In genomic region chr5:123684221-123685144, GRCm38 (mm10) we compare ENCODE assay signal across 8 mouse cellular contexts. TPM values are rescaled to one million over a fixed set of nuclear protein-coding genes. Genes with fewer than 3 reads are reported as not detected.
A peak's percentile ranks its signal among the peaks of the same experiment; 100 is the strongest.
DNase-seq lines count a peak whose midpoint lies in the region; ATAC-seq and TF ChIP-seq lines count a peak whose summit lies in the region.

Gene Clip1, minus strand, starts transcription at chr5:123684618.

- no peaks in the 10 kb centered on the region for H3K9me3 ChIP-seq in CH12.LX (replicated peaks; ENCODE audit: low read length)
- H3K9me3 ChIP-seq in heart, embryonic 11.5 days (replicated peaks; ENCODE audit: control insufficient read depth, low read length), result no peaks in the 10 kb centered on the region
- no peaks in the 10 kb centered on the region for H3K9me3 ChIP-seq in kidney, embryonic 14.5 days (ENCODE audit: control insufficient read depth, low read length)
- no peaks in the 10 kb centered on the region for H3K9me3 ChIP-seq in midbrain, postnatal 0 days (ENCODE audit: low read length)

- H3K27me3 ChIP-seq in CH12.LX (replicated peaks), result peaks cover 8% of the 10 kb centered on the region
- no peaks in the 10 kb centered on the region for H3K27me3 ChIP-seq in heart, embryonic 11.5 days (ENCODE audit: control insufficient read depth, insufficient read depth, low read length)
- H3K27me3 ChIP-seq in kidney, embryonic 14.5 days (ENCODE audit: control insufficient read depth, insufficient read depth, low read length), result no peaks in the 10 kb centered on the region
- no peaks in the 10 kb centered on the region for H3K27me3 ChIP-seq in liver, adult 2 months (ENCODE audit: control insufficient read depth, insufficient read depth, low read length)
- no peaks in the 10 kb centered on the region for H3K27me3 ChIP-seq in midbrain, postnatal 0 days (ENCODE audit: insufficient read depth, low read length)

- dilution Hi-C loops in CH12.LX (cut with MboI; ENCODE audit: extremely low pct_ligation_motif_present, extremely low pct_unique_long_range_greater_than_20kb, low sequenced_read_pairs), result no loop called here

- H3K4me1 ChIP-seq in CH12.LX (ENCODE audit: control insufficient read depth in 1 of 2, insufficient read depth in 2 of 2), result peaks cover 2 to 30% of the 10 kb centered on the region in 2 experiments; a peak in 2 of 4 replicates
- H3K4me1 ChIP-seq in brown adipose tissue, adult 24 weeks (ENCODE audit: control insufficient read depth, insufficient read depth, insufficient read length, low read length), result peaks cover 13% of the 10 kb centered on the region
- peaks cover 12% of the 10 kb centered on the region for H3K4me1 ChIP-seq in heart, embryonic 11.5 days (ENCODE audit: control insufficient read depth, insufficient read depth, low read length)
- H3K4me1 ChIP-seq in kidney, embryonic 14.5 days (ENCODE audit: control insufficient read depth, insufficient read depth, low read length), result peaks cover 13% of the 10 kb centered on the region
- peaks cover 9% of the 10 kb centered on the region for H3K4me1 ChIP-seq in liver, adult 2 months (ENCODE audit: control insufficient read depth, insufficient read depth, low read length)
- peaks cover 10% of the 10 kb centered on the region for H3K4me1 ChIP-seq in midbrain, postnatal 0 days (ENCODE audit: insufficient read depth, low read length)

- TF ChIP-seq EP300 in CH12.LX (IDR thresholded peaks at IDR 0.05; ENCODE audit: low read length), result no peak

- WGBS in heart, embryonic 11.5 days (ENCODE audit: insufficient replicate concordance), result under 1% methylated on average over 52 of the region's 64 CpGs
- 1% methylated on average over 63 of the region's 64 CpGs for WGBS in kidney, embryonic 14.5 days
- WGBS in liver, adult 2 months, result 2% methylated on average over 61 of the region's 64 CpGs
- whole genome bisulfite sequencing in midbrain, postnatal 0 days, result 0% methylated on average over 49 of the region's 64 CpGs

- DNase-seq in CH12.LX (ENCODE audit: extremely low read depth), result no peak
- DNase-seq in liver, adult 2 months (ENCODE audit: extremely low read depth, low read depth, low spot score), result peak; percentile 39
- DNase-seq in midbrain, postnatal 0 days (ENCODE audit: low spot score), result peak; percentile 91
- DNase-seq in spleen, postnatal 14 days (ENCODE audit: low spot score in 2 of 2), result peak; percentile 48 to 66

- peak within 1 kb of the TSS; percentile 87 for H3K9ac ChIP-seq in CH12.LX (ENCODE audit: insufficient read depth, low read depth)
- H3K9ac ChIP-seq in heart, embryonic 11.5 days (ENCODE audit: low read depth, low read length), result peak within 1 kb of the TSS; percentile 98
- peak within 1 kb of the TSS; percentile 96 for H3K9ac ChIP-seq in kidney, embryonic 14.5 days (ENCODE audit: low read depth, low read length)
- H3K9ac ChIP-seq in liver, adult 2 months (ENCODE audit: low read depth, low read length), result peak within 1 kb of the TSS; percentile 95
- H3K9ac ChIP-seq in midbrain, postnatal 0 days (replicated peaks; ENCODE audit: low read length, poor library complexity, severe bottlenecking), result peak within 1 kb of the TSS; percentile 99

- TF ChIP-seq POLR2A in CH12.LX (IDR thresholded peaks at IDR 0.05; ENCODE audit: low read depth, low read length), result peak; percentile 57; the same call in 1 of the 2 replicates
- TF ChIP-seq POLR2A in liver, adult 2 months (IDR thresholded peaks at IDR 0.05; ENCODE audit: extremely low read depth, insufficient read depth, low read length), result peak; percentile 52; the same call in 1 of the 2 replicates

- no peak for TF ChIP-seq CTCF in CH12.LX (conservative IDR thresholded peaks at IDR 0.05 in 1 of 2, IDR thresholded peaks at IDR 0.05 in 1 of 2; ENCODE audit: low read depth in 2 of 2, low read length in 2 of 2)
- no peak for TF ChIP-seq CTCF in liver, adult 2 months (IDR thresholded peaks at IDR 0.05; ENCODE audit: low read depth, low read length)
- TF ChIP-seq CTCF in midbrain, postnatal 0 days (IDR thresholded peaks at IDR 0.05), result no peak

- peak within 1 kb of the TSS; percentile 62 for H3K27ac ChIP-seq in CH12.LX (ENCODE audit: insufficient read depth, low read depth)
- peak within 1 kb of the TSS; percentile 89 for H3K27ac ChIP-seq in brown adipose tissue, adult 24 weeks (replicated peaks; ENCODE audit: low read depth, low read length)
- peak within 1 kb of the TSS; percentile 95 for H3K27ac ChIP-seq in heart, embryonic 11.5 days (ENCODE audit: low read depth, low read length)
- peak within 1 kb of the TSS; percentile 81 for H3K27ac ChIP-seq in kidney, embryonic 14.5 days (ENCODE audit: low read depth, low read length)
- H3K27ac ChIP-seq in liver, adult 2 months (replicated peaks; ENCODE audit: insufficient read depth, low read depth, low read length), result peak within 1 kb of the TSS; percentile 91
- peak within 1 kb of the TSS; percentile 99 for H3K27ac ChIP-seq in midbrain, postnatal 0 days (ENCODE audit: low read depth, low read length)

- peak within 1 kb of the TSS; percentile 56 to 95 (median 86) for H3K4me3 ChIP-seq in CH12.LX (replicated peaks in 1 of 3; ENCODE audit: low read depth in 2 of 3, low read length in 2 of 3, poor library complexity in 1 of 3)
- peak within 1 kb of the TSS; percentile 98 for H3K4me3 ChIP-seq in brown adipose tissue, adult 24 weeks (ENCODE audit: insufficient read depth, low read depth, low read length)
- peak within 1 kb of the TSS; percentile 94 for H3K4me3 ChIP-seq in heart, embryonic 11.5 days (ENCODE audit: low read depth, low read length)
- H3K4me3 ChIP-seq in kidney, embryonic 14.5 days (ENCODE audit: low read length), result peak within 1 kb of the TSS; percentile 72
- H3K4me3 ChIP-seq in liver, adult 2 months (ENCODE audit: insufficient read depth, low read depth, low read length), result peak within 1 kb of the TSS; percentile 97
- peak within 1 kb of the TSS; percentile 62 for H3K4me3 ChIP-seq in midbrain, postnatal 0 days (ENCODE audit: low read depth, low read length)

- H3K4me2 ChIP-seq in CH12.LX (ENCODE audit: insufficient read depth, low read depth, poor library complexity, severe bottlenecking), result peak within 1 kb of the TSS; percentile 89
- peak within 1 kb of the TSS; percentile 97 for H3K4me2 ChIP-seq in heart, embryonic 11.5 days
- peak within 1 kb of the TSS; percentile 95 for H3K4me2 ChIP-seq in kidney, embryonic 14.5 days (replicated peaks; ENCODE audit: low read depth, low read length)
- peak within 1 kb of the TSS; percentile 68 for H3K4me2 ChIP-seq in midbrain, postnatal 0 days (ENCODE audit: low read depth, low read length, poor library complexity, severe bottlenecking)

- TF ChIP-seq RAD21 in CH12.LX (IDR thresholded peaks at IDR 0.05; ENCODE audit: low read depth, low read length), result no peak

- no peaks in the 10 kb centered on the region for H3K36me3 ChIP-seq in CH12.LX (replicated peaks in 1 of 2; ENCODE audit: control insufficient read depth in 1 of 2, insufficient read depth in 1 of 2, low read length in 1 of 2)
- no peaks in the 10 kb centered on the region for H3K36me3 ChIP-seq in heart, embryonic 11.5 days (ENCODE audit: control insufficient read depth, insufficient read depth, low read length)
- no peaks in the 10 kb centered on the region for H3K36me3 ChIP-seq in kidney, embryonic 14.5 days (ENCODE audit: control insufficient read depth, insufficient read depth, low read length)
- no peaks in the 10 kb centered on the region for H3K36me3 ChIP-seq in liver, adult 2 months (ENCODE audit: control insufficient read depth, insufficient read depth, low read length)
- H3K36me3 ChIP-seq in midbrain, postnatal 0 days (ENCODE audit: insufficient read depth, low read length), result no peaks in the 10 kb centered on the region

- ATAC-seq in erythroid progenitor cell, adult 5-6 weeks (replicated peaks; ENCODE audit: low FRiP score, poor library complexity, severe bottlenecking), result peak; percentile 75
- peak; percentile 37 for ATAC-seq in heart, embryonic 11.5 days (replicated peaks; ENCODE audit: insufficient number of reproducible peaks, low FRiP score, low TSS enrichment)
- ATAC-seq in kidney, embryonic 14.5 days (ENCODE audit: low FRiP score, low TSS enrichment), result peak; percentile 54
- ATAC-seq in midbrain, postnatal 0 days (ENCODE audit: low FRiP score), result peak; percentile 79

- peaks cover 11% of the 10 kb centered on the region for H3K79me2 ChIP-seq in CH12.LX (replicated peaks; ENCODE audit: control insufficient read depth, extremely low read depth, insufficient read depth, poor library complexity, severe bottlenecking)
- peaks cover 12% of the 10 kb centered on the region; the same call in 1 of the 2 replicates for H3K79me2 ChIP-seq in liver, adult 2 months (ENCODE audit: control insufficient read depth, insufficient read depth, low read length)

- in situ Hi-C loops in CH12.LX (cut with MboI; ENCODE audit: low pct_ligation_motif_present, low pct_unique_long_range_greater_than_20kb, low sequenced_read_pairs), result no loop called here

TF ChIP-seq in CH12.LX, 34 proteins besides CTCF, POLR2A, EP300 and RAD21:
- TF ChIP-seq KAT2A (IDR thresholded peaks at IDR 0.05; ENCODE audit: insufficient replicate concordance, low read length), result no peak
- 0 out of 2 replicates have a peak, but pooled peaks have one; percentile 5 for TF ChIP-seq ZNF384 (IDR thresholded peaks at IDR 0.05; ENCODE audit: low read depth, low read length)
- TF ChIP-seq PAX5 (IDR thresholded peaks at IDR 0.05; ENCODE audit: low read length), result no peak
- peak; percentile 32; the same call in 1 of the 2 replicates for TF ChIP-seq TCF12 (IDR thresholded peaks at IDR 0.05; ENCODE audit: low read depth, low read length)
- TF ChIP-seq UBTF (IDR thresholded peaks at IDR 0.05; ENCODE audit: low read depth, low read length), result peak; percentile 38; the same call in 1 of the 2 replicates
- TF ChIP-seq CHD2 (IDR thresholded peaks at IDR 0.05; ENCODE audit: low read length), result 0 out of 2 replicates have a peak, but pooled peaks have one; percentile 15
- 0 out of 2 replicates have a peak, but pooled peaks have one; percentile 27 for TF ChIP-seq NELFE (IDR thresholded peaks at IDR 0.05; ENCODE audit: low read depth, low read length)

RNA-seq across cellular contexts. Expression of gene Clip1, which starts in this region (rescaled TPM):
- total RNA-seq in CH12.LX (2012; rRNA removed) (26.7 and 28.1 TPM in 2 replicates), CH12.LX (2014; rRNA removed) (24.9 and 25.4 TPM in 2 replicates)
- 37.1 and 42.9 TPM in 2 replicates for polyA plus RNA-seq in CH12.LX (2012; ENCODE audit: insufficient read length, low read depth)
- polyA plus RNA-seq in brown adipose tissue, adult 24 weeks (2012; ENCODE audit: insufficient read depth, insufficient read length, missing spikeins), result 38.1 and 45.0 TPM in 2 replicates
- total RNA-seq in erythroid progenitor cell, adult 5-6 weeks (2015; ENCODE audit: low replicate concordance), result 19.5 and 28.1 TPM in 2 replicates
- 15.1 and 21.3 TPM in 2 replicates for total RNA-seq in erythroid progenitor cell, adult 5-6 weeks (2017; ENCODE audit: low replicate concordance)
- 45.2 TPM in 2 replicates for polyA plus RNA-seq in heart, embryonic 11.5 days (2014; fragmentation: Nextera tagmentation; extraction: Ambion mirVana)
- polyA plus RNA-seq in kidney, embryonic 14.5 days (2014; fragmentation: Nextera tagmentation; extraction: Ambion mirVana), result 20.7 and 32.6 TPM in 2 replicates
- 18.5 and 25.2 TPM in 2 replicates for total RNA-seq in liver, adult 2 months (2014; rRNA removed)
- 10.9 and 11.8 TPM in 2 replicates for polyA plus RNA-seq in liver, adult 2 months (2012; rRNA removed)
- total RNA-seq in midbrain, postnatal 0 days (2014; rRNA removed), result 73.1 and 80.0 TPM in 2 replicates
- 64.2 and 77.5 TPM in 2 replicates for polyA plus RNA-seq in midbrain, postnatal 0 days (2015; fragmentation: Nextera tagmentation; extraction: Ambion mirVana)
